Mouse (Mus musculus): ENCODE results near the gene Cd244a.

DNA sequence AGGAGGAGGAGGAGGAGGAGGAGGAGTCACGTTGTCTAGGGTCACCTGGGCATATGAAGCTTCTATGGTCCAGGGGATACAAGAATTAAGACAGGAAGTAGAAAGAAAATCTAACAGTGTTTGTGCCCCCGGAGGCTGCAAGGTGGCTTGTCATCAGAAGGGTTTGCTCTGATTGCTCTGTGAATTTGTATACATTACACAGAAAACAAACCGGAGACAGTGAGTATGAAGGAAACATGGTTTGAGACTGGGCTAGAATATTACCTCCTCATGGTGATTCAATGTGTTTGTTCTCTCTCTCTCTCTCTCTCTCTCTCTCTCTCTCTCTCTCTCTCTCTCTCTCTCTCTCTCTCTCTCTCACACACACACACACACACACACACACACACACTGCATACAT lies 47.7 kb downstream of the Cd244a start:
- TF ChIP-seq CTCF (IDR thresholded peaks at IDR 0.05; ENCODE audit: insufficient read depth, low read depth, low read length), result no peak
- TF ChIP-seq POLR2A (IDR thresholded peaks at IDR 0.05; ENCODE audit: insufficient read depth, low read depth, low read length), result no peak

Data from olfactory bulb, adult 2 months (tissue).